Mouse (Mus musculus) hindbrain, embryonic 10.5 days (tissue): ENCODE measurements around the gene Copz1. TPM values are rescaled to one million over a fixed set of nuclear protein-coding genes. Genes with fewer than 3 reads are reported as not detected.

Experiments
- DNase-seq: peaks from one replicate; pipeline ENCODE4 v3.0.0-alpha.2; 2017; ENCODE audit warnings: low spot score
- H3K27ac ChIP-seq: fragments of 300-500 bp; sonication (generic); 2 replicates; pipeline ENCODE4 v1.5.1; 2016; ENCODE audit warnings: mild to moderate bottlenecking, moderate library complexity
- H3K27me3 ChIP-seq: fragments of 300-500 bp; sonication (generic); 2 replicates; pipeline ENCODE4 v1.6.1; 2016; ENCODE audit warnings: mild to moderate bottlenecking; ENCODE audit not compliant: poor library complexity, insufficient read depth, severe bottlenecking
- H3K36me3 ChIP-seq: fragments of 300-500 bp; sonication (generic); 2 replicates; pipeline ENCODE4 v1.6.1; 2016; ENCODE audit warnings: mild to moderate bottlenecking, moderate library complexity
- H3K4me1 ChIP-seq: fragments of 300-500 bp; sonication (generic); replicated peaks from 2 replicates; pipeline ENCODE4 v1.6.1; 2016; ENCODE audit warnings: mild to moderate bottlenecking
- H3K4me3 ChIP-seq: fragments of 300-500 bp; sonication (generic); 2 replicates; pipeline ENCODE4 v1.5.1; 2016; ENCODE audit warnings: mild to moderate bottlenecking, moderate library complexity
- H3K9me3 ChIP-seq: fragments of 300-500 bp; sonication (generic); 2 replicates; pipeline ENCODE4 v1.6.1; 2016; ENCODE audit warnings: mild to moderate bottlenecking, moderate library complexity
- WGBS: fragments of 180-500 bp; shearing (Covaris S2); methylation state at CpG from one replicate; pipeline ENCODE4 v1.1.7; 2016; 5-methylcytosine and 5-hydroxymethylcytosine counted together
- polyA plus RNA-seq: library from polyadenylated mRNA; unstranded; fragments of >200 nt; fragmentation: Nextera tagmentation; extraction: Ambion mirVana; gene quantifications from 2 replicates; pipeline ENCODE4 v1.2.1, GENCODE M21; 2016

Copz1 gene
- polyA plus RNA-seq, 1 experiment from 2014 or later, result 299 TPM

DNA sequence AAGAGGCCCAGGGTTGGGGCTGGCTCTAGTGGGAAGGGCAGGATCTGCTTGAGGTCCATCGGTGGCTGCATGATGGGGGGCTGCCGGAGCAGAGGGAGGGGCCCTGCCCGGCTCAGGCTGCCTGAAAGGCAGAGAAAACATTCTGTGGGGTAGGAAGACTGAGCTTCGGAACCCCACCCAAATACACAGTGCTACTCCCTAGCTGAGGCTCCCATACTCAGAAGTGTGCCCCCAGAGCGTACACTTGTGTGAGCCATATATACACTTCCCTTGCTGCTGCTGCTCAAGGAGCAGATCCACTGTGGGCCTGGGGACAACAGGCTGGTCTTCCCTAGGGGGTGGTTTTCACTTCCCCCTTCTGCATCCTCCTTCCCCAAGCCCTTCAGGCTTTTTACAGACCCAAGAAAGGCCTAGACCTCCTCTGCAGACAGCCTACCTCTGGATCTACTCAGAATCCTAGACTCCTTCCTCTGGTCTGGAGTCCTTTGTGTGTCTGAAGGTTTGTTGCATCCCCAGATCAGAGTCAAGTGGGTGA is 60.6 kb downstream of the Copz1 start:
- WGBS, result 63% methylated on average over 5 of the region's 5 CpGs
- Histone ChIP-seq H3K4me3 (peak overlapping the region; percentile 3; the same call in 1 of the 2 replicates), H3K4me1 (peaks cover 63% of the 10 kb centered on the region), H3K27ac (peak overlapping the region; percentile 84), H3K27me3 (peaks cover 17% of the 10 kb centered on the region), H3K36me3 (no peaks in the 10 kb centered on the region), H3K9me3 (no peaks in the 10 kb centered on the region)
- no peak for DNase-seq

- Histone ChIP-seq H3K36me3 (no peaks in the 10 kb centered on the region), H3K27ac (peak overlapping the region; percentile 84), H3K27me3 (peaks cover 23% of the 10 kb centered on the region), H3K4me3 (no peak overlapping the region), H3K9me3 (no peaks in the 10 kb centered on the region), H3K4me1 (peaks cover 69% of the 10 kb centered on the region)
- 65% methylated on average over 5 of the region's 5 CpGs for WGBS
- no peak for DNase-seq
These were observed 61.2 kb downstream of the Copz1 start for GRCm38 (mm10) chr15:103333738-103334137.

GRCm38 (mm10) chr15:103334194-103334593 is 61.7 kb downstream of the Copz1 start:
- H3K36me3 ChIP-seq, result no peaks in the 10 kb centered on the region
- H3K4me1 ChIP-seq, result peaks cover 74% of the 10 kb centered on the region
- peak overlapping the region; percentile 84 for H3K27ac ChIP-seq
- peak; percentile 61 for DNase-seq
- 0% methylated on average over 2 of the region's 2 CpGs for WGBS
- peak overlapping the region; percentile 21; the same call in 1 of the 2 replicates for H3K4me3 ChIP-seq
- H3K9me3 ChIP-seq, result no peaks in the 10 kb centered on the region
- peaks cover 27% of the 10 kb centered on the region for H3K27me3 ChIP-seq

- Histone ChIP-seq H3K9me3 (no peaks in the 10 kb centered on the region), H3K4me3 (no peak overlapping the region), H3K27me3 (peaks cover 36% of the 10 kb centered on the region), H3K36me3 (no peaks in the 10 kb centered on the region), H3K27ac (peak overlapping the region; percentile 84), H3K4me1 (peaks cover 82% of the 10 kb centered on the region)
- WGBS, result 54% methylated on average over 3 of the region's 3 CpGs
- DNase-seq, result no peak
These were observed 62.5 kb downstream of the Copz1 start for GRCm38 (mm10) chr15:103335040-103335439.

- H3K36me3 ChIP-seq, result no peaks in the 10 kb centered on the region
- peak overlapping the region; percentile 35; the same call in 1 of the 2 replicates for H3K27ac ChIP-seq
- H3K9me3 ChIP-seq, result no peaks in the 10 kb centered on the region
- no peak overlapping the region for H3K4me3 ChIP-seq
- peaks cover 89% of the 10 kb centered on the region for H3K4me1 ChIP-seq
- no peak for DNase-seq
- 30% methylated on average over 7 of the region's 7 CpGs for WGBS
- peaks cover 42% of the 10 kb centered on the region for H3K27me3 ChIP-seq
These were observed 63.1 kb downstream of the Copz1 start for GRCm38 (mm10) chr15:103335488-103336235.

- H3K27ac ChIP-seq, result peak overlapping the region; percentile 16; the same call in 1 of the 2 replicates
- H3K4me3 ChIP-seq, result peak overlapping the region; percentile 18
- no peak for DNase-seq
- peaks cover 97% of the 10 kb centered on the region for H3K4me1 ChIP-seq
- peaks cover 57% of the 10 kb centered on the region for H3K27me3 ChIP-seq
- 23% methylated on average over 11 of the region's 11 CpGs for whole genome bisulfite sequencing
- H3K36me3 ChIP-seq, result no peaks in the 10 kb centered on the region
- no peaks in the 10 kb centered on the region for H3K9me3 ChIP-seq
These were observed 64.6 kb downstream of the Copz1 start for GRCm38 (mm10) chr15:103336996-103337667.

DNA sequence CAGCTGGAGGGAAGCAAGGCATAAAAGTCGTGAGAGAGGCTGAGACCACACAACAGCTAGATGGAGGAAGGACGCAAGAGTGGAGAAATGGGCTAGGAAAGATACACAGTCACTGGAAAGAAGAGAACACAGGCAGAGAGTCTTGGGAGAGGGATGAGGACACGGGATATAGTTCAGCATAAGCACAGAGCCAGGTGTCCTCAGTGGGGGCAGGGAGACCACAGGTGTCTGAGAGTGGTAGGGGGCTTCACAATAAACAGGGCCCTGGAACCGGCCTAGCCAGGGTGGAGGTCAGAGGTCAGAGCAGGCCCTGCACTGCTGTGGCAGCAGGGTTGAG is 66.3 kb downstream of the Copz1 start:
- H3K27ac ChIP-seq, result peak overlapping the region; percentile 82
- peaks cover under 1% of the 10 kb centered on the region for H3K36me3 ChIP-seq
- 32% methylated on average over 4 of the region's 4 CpGs for WGBS
- DNase-seq, result no peak
- no peaks in the 10 kb centered on the region for H3K9me3 ChIP-seq
- H3K4me1 ChIP-seq, result peaks cover 90% of the 10 kb centered on the region
- H3K4me3 ChIP-seq, result peak overlapping the region; percentile 77
- peaks cover 58% of the 10 kb centered on the region for H3K27me3 ChIP-seq

DNA sequence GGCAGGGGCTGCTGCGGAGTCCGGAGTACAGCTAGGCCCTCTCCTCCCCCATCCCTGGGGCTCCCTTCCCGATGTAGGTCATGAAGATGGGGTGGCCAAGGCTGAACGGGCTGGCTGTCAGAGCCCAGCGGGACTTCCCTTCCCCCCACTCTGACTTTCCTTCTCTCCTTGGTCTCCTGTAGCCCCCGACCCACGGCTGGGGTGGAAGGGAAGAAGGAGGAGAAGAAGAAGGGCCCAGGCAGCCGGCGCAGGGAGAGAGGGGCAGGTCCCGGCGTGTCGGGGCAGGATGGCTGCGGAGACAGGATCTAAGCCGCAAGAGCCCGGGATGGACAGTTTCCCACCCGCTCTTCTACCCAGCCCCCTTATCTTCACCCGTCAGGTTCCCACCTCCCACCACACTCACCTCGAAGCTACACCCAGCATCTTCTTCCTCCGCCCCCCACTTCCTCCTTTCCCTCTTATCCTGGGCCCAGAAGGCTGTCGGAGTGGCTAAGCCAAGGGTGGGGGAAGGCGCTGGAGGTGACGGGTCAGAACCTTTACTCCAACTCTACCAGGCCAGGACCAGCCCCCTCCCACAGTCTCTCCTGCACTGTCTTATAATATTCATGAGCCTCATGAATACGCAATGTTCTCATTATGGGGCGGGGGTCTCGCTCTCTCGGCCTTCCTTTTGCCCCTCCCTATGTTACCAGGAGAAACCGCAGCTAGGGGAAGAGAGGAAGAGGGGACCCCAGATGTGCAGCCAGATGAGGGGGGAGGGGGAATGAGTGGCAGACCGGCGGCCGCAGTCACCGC is 66.8 kb downstream of the Copz1 start:
- H3K27me3 ChIP-seq, result peaks cover 58% of the 10 kb centered on the region
- H3K4me1 ChIP-seq, result peaks cover 84% of the 10 kb centered on the region
- H3K9me3 ChIP-seq, result no peaks in the 10 kb centered on the region
- peaks cover 7% of the 10 kb centered on the region for H3K36me3 ChIP-seq
- DNase-seq, result no peak
- H3K4me3 ChIP-seq, result peak overlapping the region; percentile 77
- 2% methylated on average over 31 of the region's 31 CpGs for WGBS
- H3K27ac ChIP-seq, result peak overlapping the region; percentile 82

DNA sequence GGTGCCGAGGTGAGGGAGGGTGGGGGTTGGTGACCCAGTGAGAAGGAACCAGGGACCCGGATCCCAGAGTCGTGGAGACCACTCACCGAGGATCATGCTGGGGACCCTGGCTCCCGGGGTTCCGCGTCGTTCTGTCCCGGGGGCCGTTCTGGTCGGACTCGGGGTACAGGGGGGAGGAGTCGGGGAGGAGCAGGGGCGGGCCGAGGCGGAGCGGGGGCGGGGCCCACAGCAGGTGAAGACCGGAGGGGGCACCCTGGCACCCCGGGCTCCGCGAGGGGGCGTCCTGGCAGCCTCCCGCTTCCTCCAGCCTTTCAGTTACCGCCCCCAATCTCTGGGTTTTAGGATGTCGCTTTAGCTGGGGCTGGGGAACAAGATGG is 67.4 kb downstream of the Copz1 start, which contains the start of gene Zfp385a:
Gene Zfp385a, minus strand, starts transcription at position 133 of the 377 bp plus-strand sequence.
- H3K27me3 ChIP-seq, result peaks cover 58% of the 10 kb centered on the region
- H3K9me3 ChIP-seq, result no peaks in the 10 kb centered on the region
- peak within 1 kb of the TSS; percentile 82 for H3K27ac ChIP-seq
- peaks cover 78% of the 10 kb centered on the region for H3K4me1 ChIP-seq
- H3K4me3 ChIP-seq, result peak within 1 kb of the TSS; percentile 77
- 1% methylated on average over 25 of the region's 26 CpGs for WGBS
- peaks cover 12% of the 10 kb centered on the region for H3K36me3 ChIP-seq
- DNase-seq, result peak; percentile 50

GRCm38 (mm10) chr15:103340786-103341185 is 68.3 kb downstream of the Copz1 start:
- peaks cover 70% of the 10 kb centered on the region for H3K4me1 ChIP-seq

DNA sequence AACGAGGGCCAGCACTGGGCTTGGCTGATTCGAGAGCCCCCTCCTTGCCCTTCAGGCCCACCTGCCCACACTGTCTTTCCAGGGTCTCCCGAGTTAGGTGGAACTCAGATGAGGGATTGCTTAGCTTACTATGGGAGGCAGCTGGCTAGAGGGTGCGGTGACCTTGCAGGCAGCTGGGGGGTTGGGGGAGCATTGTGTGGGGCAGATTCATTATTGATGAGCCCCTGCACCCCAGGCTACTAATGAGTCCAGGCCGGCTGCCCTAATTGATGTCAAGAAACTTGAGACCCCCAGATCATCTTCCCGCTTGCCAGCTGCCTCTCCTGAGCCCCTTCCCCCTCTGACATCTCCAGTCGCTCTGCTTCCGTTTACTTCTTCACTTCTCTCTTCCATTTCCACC is 69.0 kb downstream of the Copz1 start:
- Histone ChIP-seq H3K27me3 (peaks cover 57% of the 10 kb centered on the region), H3K36me3 (peaks cover 28% of the 10 kb centered on the region), H3K9me3 (no peaks in the 10 kb centered on the region), H3K27ac (peak overlapping the region; percentile 62), H3K4me1 (peaks cover 65% of the 10 kb centered on the region), H3K4me3 (peak overlapping the region; percentile 20; the same call in 1 of the 2 replicates)
- WGBS, result 43% methylated on average over 8 of the region's 8 CpGs
- peak; percentile 40 for DNase-seq

More at GRCm38 (mm10) chr15:103340786-103341185, 68.3 kb downstream of the Copz1 start:
- Histone ChIP-seq H3K27ac (peak overlapping the region; percentile 68; the same call in 1 of the 2 replicates), H3K9me3 (no peaks in the 10 kb centered on the region), H3K36me3 (peaks cover 21% of the 10 kb centered on the region), H3K4me3 (peak overlapping the region; percentile 77), H3K27me3 (peaks cover 58% of the 10 kb centered on the region)
- no peak for DNase-seq
- WGBS, result 15% methylated on average over 4 of the region's 4 CpGs

- DNase-seq, result peak; percentile 84
- Histone ChIP-seq H3K36me3 (peaks cover 34% of the 10 kb centered on the region), H3K4me3 (peak overlapping the region; percentile 20), H3K27me3 (peaks cover 48% of the 10 kb centered on the region), H3K4me1 (peaks cover 56% of the 10 kb centered on the region), H3K9me3 (no peaks in the 10 kb centered on the region), H3K27ac (no peak overlapping the region)
- 15% methylated on average over 4 of the region's 4 CpGs for WGBS
These were observed 69.9 kb downstream of the Copz1 start for GRCm38 (mm10) chr15:103342415-103342814.
